Mouse (Mus musculus) kidney, adult 11 months (tissue): ENCODE measurements around the gene Isca2.

ENCODE experiments used
- DNase-seq: peaks from one replicate; pipeline ENCODE4 v3.0.0; 2022

Gene Isca2

GRCm38 (mm10) chr12:84823601-84824000 is 50.5 kb downstream of the Isca2 start:
- no peak for DNase-seq

- DNase-seq = no peak
These were observed 51.2 kb downstream of the Isca2 start for GRCm38 (mm10) chr12:84824203-84824602.
